In genomic region chr7:51540736-51541135, GRCm38 (mm10) we compare ENCODE assay signal across 8 mouse cellular contexts. TPM values are rescaled to one million over a fixed set of nuclear protein-coding genes. Genes with fewer than 3 reads are reported as not detected.
DNase-seq lines count a peak whose midpoint lies in the region; ATAC-seq and TF ChIP-seq lines count a peak whose summit lies in the region.

No protein-coding gene starts in this region.

- TF ChIP-seq EP300 in heart, postnatal 0 days (IDR thresholded peaks at IDR 0.05; ENCODE audit: low read depth): no peak

- DNase-seq in heart, postnatal 0 days (ENCODE audit: low spot score): no peak
- peak; percentile 13 for DNase-seq in right cerebral cortex, postnatal 14 days
- no peak for DNase-seq in right cerebral cortex, postnatal 25 days
- DNase-seq in embryonic facial prominence, embryonic 11.5 days (ENCODE audit: low spot score): peak; percentile 7
- peak; percentile 34 for DNase-seq in retina, embryonic 14.5 days (ENCODE audit: low spot score)
- DNase-seq in right cerebral cortex, adult 2 months (ENCODE audit: low spot score in 2 of 2): no peak

- H3K36me3 ChIP-seq in heart, postnatal 0 days (replicated peaks; ENCODE audit: control insufficient read depth, insufficient read depth, low read length): no peaks in the 10 kb centered on the region
- no peaks in the 10 kb centered on the region for H3K36me3 ChIP-seq in heart, embryonic 11.5 days (ENCODE audit: control insufficient read depth, insufficient read depth, low read length)
- H3K36me3 ChIP-seq in embryonic facial prominence, embryonic 11.5 days (replicated peaks; ENCODE audit: control insufficient read depth, insufficient read depth, low read depth, low read length): no peaks in the 10 kb centered on the region

- H3K4me2 ChIP-seq in heart, postnatal 0 days (ENCODE audit: low read depth, low read length): no peak overlapping the region
- H3K4me2 ChIP-seq in heart, embryonic 11.5 days: no peak overlapping the region
- no peak overlapping the region for H3K4me2 ChIP-seq in embryonic facial prominence, embryonic 11.5 days (ENCODE audit: low read depth, low read length)

- WGBS in heart, postnatal 0 days: 53% methylated on average over 6 of the region's 6 CpGs
- WGBS in heart, embryonic 11.5 days (ENCODE audit: insufficient replicate concordance): 60% methylated on average over 6 of the region's 6 CpGs
- WGBS in embryonic facial prominence, embryonic 11.5 days: 66% methylated on average over 6 of the region's 6 CpGs

- H3K27ac ChIP-seq in heart, postnatal 0 days (ENCODE audit: low read depth): no peak overlapping the region
- no peak overlapping the region for H3K27ac ChIP-seq in heart, embryonic 11.5 days (ENCODE audit: low read depth, low read length)
- no peak overlapping the region for H3K27ac ChIP-seq in embryonic facial prominence, embryonic 11.5 days (replicated peaks; ENCODE audit: low read depth, low read length)

- H3K27me3 ChIP-seq in heart, postnatal 0 days (ENCODE audit: control insufficient read depth, insufficient read depth, low read length): no peaks in the 10 kb centered on the region
- H3K27me3 ChIP-seq in heart, embryonic 11.5 days (ENCODE audit: control insufficient read depth, insufficient read depth, low read length): no peaks in the 10 kb centered on the region
- H3K27me3 ChIP-seq in embryonic facial prominence, embryonic 11.5 days (ENCODE audit: control insufficient read depth, insufficient read depth, low read length): no peaks in the 10 kb centered on the region

- H3K4me1 ChIP-seq in heart, postnatal 0 days (ENCODE audit: control insufficient read depth, insufficient read depth): no peaks in the 10 kb centered on the region
- no peaks in the 10 kb centered on the region for H3K4me1 ChIP-seq in heart, embryonic 11.5 days (ENCODE audit: control insufficient read depth, insufficient read depth, low read length)
- H3K4me1 ChIP-seq in embryonic facial prominence, embryonic 11.5 days (ENCODE audit: control insufficient read depth, insufficient read depth, low read length): no peaks in the 10 kb centered on the region

- H3K4me3 ChIP-seq in heart, postnatal 0 days (ENCODE audit: low read depth, low read length): no peak overlapping the region
- H3K4me3 ChIP-seq in heart, embryonic 11.5 days (ENCODE audit: low read depth, low read length): no peak overlapping the region
- H3K4me3 ChIP-seq in embryonic facial prominence, embryonic 11.5 days (ENCODE audit: low read depth, low read length): no peak overlapping the region

- no peak overlapping the region for H3K9ac ChIP-seq in heart, postnatal 0 days (replicated peaks; ENCODE audit: low read depth, low read length)
- H3K9ac ChIP-seq in heart, embryonic 11.5 days (ENCODE audit: low read depth, low read length): no peak overlapping the region
- H3K9ac ChIP-seq in embryonic facial prominence, embryonic 11.5 days (replicated peaks; ENCODE audit: low read length): no peak overlapping the region

- peak; percentile 25 for TF ChIP-seq CTCF in heart, postnatal 0 days (IDR thresholded peaks at IDR 0.05; ENCODE audit: low read depth)

- no peaks in the 10 kb centered on the region for H3K9me3 ChIP-seq in heart, postnatal 0 days (replicated peaks; ENCODE audit: control insufficient read depth, low read length)
- H3K9me3 ChIP-seq in heart, embryonic 11.5 days (replicated peaks; ENCODE audit: control insufficient read depth, low read length): no peaks in the 10 kb centered on the region
- H3K9me3 ChIP-seq in embryonic facial prominence, embryonic 11.5 days (replicated peaks; ENCODE audit: control insufficient read depth, low read length): no peaks in the 10 kb centered on the region

- ATAC-seq in heart, postnatal 0 days (ENCODE audit: insufficient read depth, low read depth): no peak
- no peak for ATAC-seq in heart, embryonic 11.5 days (replicated peaks; ENCODE audit: insufficient number of reproducible peaks, low FRiP score, low TSS enrichment)
- ATAC-seq in embryonic facial prominence, embryonic 11.5 days (replicated peaks; ENCODE audit: insufficient number of reproducible peaks, low FRiP score, low TSS enrichment, low read depth): no peak
- no peak for ATAC-seq in megakaryocyte-erythroid progenitor cell, adult 5-6 weeks (replicated peaks; ENCODE audit: low FRiP score, low TSS enrichment, poor library complexity, severe bottlenecking)

RNA-seq across cellular contexts. Expression of gene Ano5, which starts 29.9 kb away (rescaled TPM):
- 0.46 TPM in 1 of 2 replicates, not detected in the other for total RNA-seq in heart, postnatal 0 days (2014; rRNA removed; ENCODE audit: low replicate concordance)
- polyA plus RNA-seq in heart, postnatal 0 days (2015; fragmentation: Nextera tagmentation; extraction: Ambion mirVana): 0.01 and 0.07 TPM in 2 replicates
- 0.24 and 0.51 TPM in 2 replicates for polyA plus RNA-seq in heart, embryonic 11.5 days (2014; fragmentation: Nextera tagmentation; extraction: Ambion mirVana)
- polyA plus RNA-seq in embryonic facial prominence, embryonic 11.5 days (2014; fragmentation: Nextera tagmentation; extraction: Ambion mirVana): 0.24 and 0.29 TPM in 2 replicates
- total RNA-seq in megakaryocyte-erythroid progenitor cell, adult 5-6 weeks (2014; fragmentation: Nextera tagmentation): not detected in 2 replicates
- not detected in 2 replicates for total RNA-seq in megakaryocyte-erythroid progenitor cell, adult 5-6 weeks (2017)

Comparison
In these comparisons a context has a peak if more than half of its experiments do, and no peak if none do; other contexts are left out.
1. DNase-seq: peak in right cerebral cortex, postnatal 14 days (single experiment), embryonic facial prominence, embryonic 11.5 days (single experiment) and retina, embryonic 14.5 days (single experiment); none in heart, postnatal 0 days (single experiment), right cerebral cortex, postnatal 25 days (single experiment) and right cerebral cortex, adult 2 months (0 of 2).